23 mouse cellular contexts compared by ENCODE assay signal in genomic region chr4:152615155-152615554, GRCm38 (mm10).
DNase-seq lines count a peak whose midpoint lies in the region; ATAC-seq lines count a peak whose summit lies in the region.
"Had no signal": no experiment of that assay in that cellular context is flagged by ENCODE, and none has a peak within 500 bp of the region (broad histone marks: within the 10 kb centered on the region; RNA-seq: fewer than 3 reads in every experiment).

No protein-coding gene starts in this region.

- H3K9me3 ChIP-seq in neural tube, embryonic 15.5 days (replicated peaks), result no peaks in the 10 kb centered on the region
- H3K9me3 ChIP-seq: embryonic facial prominence, embryonic 15.5 days; hindbrain, embryonic 10.5 days had no signal

- no peak for DNase-seq in frontal cortex, postnatal 25 days (ENCODE audit: low spot score in 2 of 2)
- DNase-seq in left cerebral cortex, adult 8-10 months (ENCODE audit: low spot score in 2 of 2), result peak; percentile 5 to 56
- DNase-seq in left cerebral cortex, adult 11 months (ENCODE audit: low spot score), result no peak
- peak; percentile 46 for DNase-seq in right cerebral cortex, postnatal 25 days
- no peak for DNase-seq in right cerebral cortex, postnatal 4 days
- DNase-seq: adrenal gland, postnatal 10 days; B cell, adult 2 months; cerebellum, adult 2 months; cerebellum, postnatal 10 days; embryo, embryonic 11 days; gastrocnemius, postnatal 10 days; heart, adult 18-20 months had no signal

- no peak overlapping the region for H3K4me3 ChIP-seq in neural tube, embryonic 15.5 days (replicated peaks)
- H3K4me3 ChIP-seq: embryonic facial prominence, embryonic 15.5 days; erythroblast, embryonic 14.5 days; forebrain, embryonic 10.5 days; hindbrain, embryonic 10.5 days had no signal

- no peaks in the 10 kb centered on the region for H3K27me3 ChIP-seq in neural tube, embryonic 15.5 days (replicated peaks)
- H3K27me3 ChIP-seq: embryonic facial prominence, embryonic 15.5 days had no signal

- WGBS in neural tube, embryonic 15.5 days, result 91% methylated on average over 2 of the region's 2 CpGs

- no peaks in the 10 kb centered on the region for H3K36me3 ChIP-seq in neural tube, embryonic 15.5 days
- H3K36me3 ChIP-seq: embryonic facial prominence, embryonic 15.5 days; forebrain, embryonic 10.5 days; G1E; hindbrain, embryonic 10.5 days had no signal

- peak; percentile 75 for ATAC-seq in frontal cortex, adult (ENCODE audit: low TSS enrichment)
- no peak for ATAC-seq in neural tube, embryonic 15.5 days (ENCODE audit: low FRiP score)
- ATAC-seq: CD4-positive, CD25-positive, alpha-beta regulatory T cell, adult 4 months; forebrain, embryonic 14.5 days had no signal

- H3K27ac ChIP-seq in neural tube, embryonic 15.5 days (replicated peaks), result no peak overlapping the region
- H3K27ac ChIP-seq: embryonic facial prominence, embryonic 15.5 days; forebrain, embryonic 10.5 days; hindbrain, embryonic 10.5 days; hindbrain, embryonic 14.5 days had no signal

- no peaks in the 10 kb centered on the region for H3K4me1 ChIP-seq in neural tube, embryonic 15.5 days
- H3K4me1 ChIP-seq: embryonic facial prominence, embryonic 15.5 days; forebrain, embryonic 10.5 days had no signal

- no peak overlapping the region for H3K9ac ChIP-seq in neural tube, embryonic 15.5 days (replicated peaks)
- H3K9ac ChIP-seq: embryonic facial prominence, embryonic 15.5 days; hindbrain, embryonic 14.5 days had no signal

- H3K4me2 ChIP-seq in neural tube, embryonic 15.5 days, result no peak overlapping the region
- H3K4me2 ChIP-seq: embryonic facial prominence, embryonic 15.5 days; heart, embryonic 11.5 days; hindbrain, embryonic 14.5 days had no signal

Comparison
In these comparisons a context has a peak if more than half of its experiments do, and no peak if none do; other contexts are left out.
1. DNase-seq: peak in left cerebral cortex, adult 8-10 months (2 of 2) and right cerebral cortex, postnatal 25 days (single experiment); none in frontal cortex, postnatal 25 days (0 of 2), left cerebral cortex, adult 11 months (single experiment) and right cerebral cortex, postnatal 4 days (single experiment).